ENCODE assay signal across 29 mouse cellular contexts in the genomic region with DNA sequence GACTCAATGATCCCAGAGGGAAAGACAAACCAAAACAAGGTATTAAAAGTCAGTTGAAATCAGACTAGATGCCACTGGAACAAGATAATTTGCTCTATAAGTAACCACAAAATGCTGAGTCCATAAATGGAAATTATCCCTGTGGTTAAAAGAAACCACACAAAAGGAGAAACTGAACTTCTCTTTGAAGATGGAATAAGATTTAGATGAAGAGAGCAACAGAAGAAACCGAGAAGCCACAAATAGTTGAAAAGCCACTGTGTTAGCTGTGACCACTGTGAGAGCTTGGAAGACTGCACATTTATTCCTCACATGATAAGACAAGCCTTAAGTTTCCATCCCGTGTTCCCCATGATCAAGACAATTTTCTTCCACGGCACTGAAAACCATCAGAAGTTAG.
DNase-seq lines count a peak whose midpoint lies in the region; ATAC-seq and TF ChIP-seq lines count a peak whose summit lies in the region.
"Had no signal": no experiment of that assay in that cellular context is flagged by ENCODE, and none has a peak within 500 bp of the region (broad histone marks: within the 10 kb centered on the region; RNA-seq: fewer than 3 reads in every experiment).

No protein-coding gene starts in this region.

- H3K36me3 ChIP-seq in MEL (ENCODE audit: control insufficient read depth in 1 of 2, insufficient read depth in 2 of 2, low read length in 2 of 2) = peaks cover 0 to 33% of the 10 kb centered on the region in 2 experiments; a peak in 2 of 4 replicates
- H3K36me3 ChIP-seq in embryonic facial prominence, embryonic 15.5 days = no peaks in the 10 kb centered on the region
- H3K36me3 ChIP-seq: embryonic facial prominence, embryonic 12.5 days; forebrain, embryonic 12.5 days; forebrain, embryonic 15.5 days; heart, embryonic 10.5 days; heart, embryonic 13.5 days; hindbrain, embryonic 12.5 days; hindbrain, embryonic 15.5 days had no signal

- peak; percentile 66 for DNase-seq in MEL (ENCODE audit: low read depth, low spot score)
- peak; percentile 6 for DNase-seq in c-Kit-positive CD71-negative TER-119-negative erythroid progenitor cells, embryonic 14.5 days (ENCODE audit: low read depth)
- DNase-seq in cerebellum, postnatal 4 days (ENCODE audit: low spot score in 2 of 2) = no peak
- no peak for DNase-seq in adrenal gland, adult 8-10 months
- DNase-seq in kidney, postnatal 36 days = no peak
- DNase-seq: adrenal gland, postnatal 10 days; adrenal gland, postnatal 36 days; B cell, adult 2 months; cerebellum, adult 11 months; cerebellum, adult 2 months; cerebellum, adult 9-11 months; cerebellum, postnatal 25 days; gastrocnemius, postnatal 25 days; heart, adult 2 months; heart, postnatal 14 days; heart, postnatal 4 days had no signal

- 38% methylated on average over 3 of the region's 3 CpGs for WGBS in embryonic facial prominence, embryonic 15.5 days

- TF ChIP-seq POLR2A in MEL (IDR thresholded peaks at IDR 0.05; ENCODE audit: control insufficient read depth in 1 of 2, insufficient read depth in 1 of 2, low read depth in 1 of 2, low read length in 2 of 2, poor library complexity in 1 of 2) = no peak

- H3K4me1 ChIP-seq in MEL (ENCODE audit: control insufficient read depth in 1 of 2, insufficient read depth in 2 of 2, low read length in 2 of 2) = peaks cover 2 to 8% of the 10 kb centered on the region in 2 experiments; a peak in 3 of 4 replicates
- H3K4me1 ChIP-seq in embryonic facial prominence, embryonic 15.5 days = peaks cover 3% of the 10 kb centered on the region
- H3K4me1 ChIP-seq: embryonic facial prominence, embryonic 12.5 days; forebrain, embryonic 12.5 days; forebrain, embryonic 15.5 days; heart, embryonic 10.5 days; heart, embryonic 13.5 days; hindbrain, embryonic 12.5 days; hindbrain, embryonic 15.5 days had no signal

- no peak overlapping the region for H3K9ac ChIP-seq in MEL (ENCODE audit: control insufficient read depth, low read depth, low read length, poor library complexity, severe bottlenecking)
- H3K9ac ChIP-seq in embryonic facial prominence, embryonic 15.5 days = no peak overlapping the region
- H3K9ac ChIP-seq: embryonic facial prominence, embryonic 12.5 days; forebrain, embryonic 12.5 days; forebrain, embryonic 15.5 days; heart, embryonic 13.5 days; hindbrain, embryonic 12.5 days; hindbrain, embryonic 15.5 days had no signal

- H3K27me3 ChIP-seq in MEL (ENCODE audit: control insufficient read depth in 1 of 2, insufficient read depth in 2 of 2, low read length in 2 of 2) = no peaks in the 10 kb centered on the region
- H3K27me3 ChIP-seq in embryonic facial prominence, embryonic 15.5 days = no peaks in the 10 kb centered on the region
- H3K27me3 ChIP-seq: CH12.LX; embryonic facial prominence, embryonic 12.5 days; forebrain, embryonic 12.5 days; forebrain, embryonic 15.5 days; heart, embryonic 13.5 days; hindbrain, embryonic 12.5 days; hindbrain, embryonic 15.5 days had no signal

- ATAC-seq in embryonic facial prominence, embryonic 15.5 days (ENCODE audit: insufficient number of reproducible peaks, low FRiP score, low TSS enrichment, low read depth) = peak; percentile 69
- peak; percentile 71 for ATAC-seq in megakaryocyte, adult 5-6 weeks (ENCODE audit: poor library complexity, severe bottlenecking)
- ATAC-seq: activated CD4-positive, CD25-positive, alpha-beta regulatory T cell, adult 4 months; forebrain, embryonic 15.5 days; intestine, postnatal 0 days had no signal

- TF ChIP-seq CTCF in MEL (IDR thresholded peaks at IDR 0.05 in 2 of 3, conservative IDR thresholded peaks at IDR 0.05 in 1 of 3; ENCODE audit: control insufficient read depth in 1 of 3, insufficient read depth in 1 of 3, low read depth in 2 of 3, low read length in 3 of 3, poor library complexity in 1 of 3, severe bottlenecking in 1 of 3) = no peak

- peaks cover 4% of the 10 kb centered on the region; the same call in 1 of the 2 replicates for H3K79me2 ChIP-seq in MEL (ENCODE audit: control insufficient read depth, insufficient read depth, low read length, poor library complexity)

- peak in 1 of 2 experiments; percentile 68; a peak in 1 of 4 replicates for TF ChIP-seq EP300 in MEL (IDR thresholded peaks at IDR 0.05; ENCODE audit: low read depth in 1 of 2, low read length in 2 of 2)

- H3K4me2 ChIP-seq in embryonic facial prominence, embryonic 15.5 days (replicated peaks) = no peak overlapping the region
- H3K4me2 ChIP-seq: embryonic facial prominence, embryonic 12.5 days; forebrain, embryonic 12.5 days; forebrain, embryonic 15.5 days; heart, embryonic 13.5 days; hindbrain, embryonic 12.5 days; hindbrain, embryonic 15.5 days had no signal

- no peaks in the 10 kb centered on the region for H3K9me3 ChIP-seq in MEL (replicated peaks; ENCODE audit: insufficient read depth, low read length)
- H3K9me3 ChIP-seq in embryonic facial prominence, embryonic 15.5 days (replicated peaks) = no peaks in the 10 kb centered on the region
- H3K9me3 ChIP-seq: embryonic facial prominence, embryonic 12.5 days; forebrain, embryonic 12.5 days; forebrain, embryonic 15.5 days; G1E; heart, embryonic 10.5 days; heart, embryonic 13.5 days; hindbrain, embryonic 12.5 days had no signal

- H3K4me3 ChIP-seq in MEL (ENCODE audit: control insufficient read depth in 1 of 2, insufficient read depth in 1 of 2, low read depth in 2 of 2, low read length in 2 of 2) = no peak overlapping the region
- H3K4me3 ChIP-seq in embryonic facial prominence, embryonic 15.5 days (replicated peaks) = no peak overlapping the region
- H3K4me3 ChIP-seq: embryonic facial prominence, embryonic 12.5 days; forebrain, embryonic 12.5 days; forebrain, embryonic 15.5 days; heart, adult 2 months; heart, embryonic 10.5 days; heart, embryonic 13.5 days; hindbrain, embryonic 12.5 days; hindbrain, embryonic 15.5 days had no signal

- no peak overlapping the region for H3K27ac ChIP-seq in MEL (ENCODE audit: control insufficient read depth, low read depth, low read length)
- peak overlapping the region; percentile 55; the same call in 1 of the 2 replicates for H3K27ac ChIP-seq in embryonic facial prominence, embryonic 15.5 days (replicated peaks)
- H3K27ac ChIP-seq: embryonic facial prominence, embryonic 12.5 days; forebrain, embryonic 12.5 days; forebrain, embryonic 15.5 days; heart, adult 2 months; heart, embryonic 10.5 days; heart, embryonic 13.5 days; hindbrain, embryonic 12.5 days; hindbrain, embryonic 15.5 days had no signal

- TF ChIP-seq RAD21 in MEL (IDR thresholded peaks at IDR 0.05; ENCODE audit: low read depth, low read length) = no peak

TF ChIP-seq in MEL, 35 proteins besides CTCF, POLR2A, EP300 and RAD21:
- TF ChIP-seq MAFK (IDR thresholded peaks at IDR 0.05; ENCODE audit: borderline replicate concordance, low read depth, low read length) (peak; percentile 65; the same call in 1 of the 2 replicates), ETS1 (IDR thresholded peaks at IDR 0.05; ENCODE audit: low read depth, low read length) (0 out of 2 replicates have a peak, but pooled peaks have one; percentile 16), ZC3H11A (IDR thresholded peaks at IDR 0.05; ENCODE audit: low read depth, low read length) (no peak), SMC3 (IDR thresholded peaks at IDR 0.05; ENCODE audit: low read depth, low read length) (no peak), MAX (IDR thresholded peaks at IDR 0.05; ENCODE audit: low read length) (no peak), E2F4 (IDR thresholded peaks at IDR 0.05; ENCODE audit: borderline replicate concordance, low read depth, low read length) (no peak), RCOR1 (IDR thresholded peaks at IDR 0.05; ENCODE audit: low read depth, low read length) (peak; percentile 95), MEF2A (IDR thresholded peaks at IDR 0.05; ENCODE audit: extremely low read depth, insufficient replicate concordance, low read depth, low read length, poor library complexity, severe bottlenecking) (peak; percentile 68; the same call in 1 of the 2 replicates), ZKSCAN1 (IDR thresholded peaks at IDR 0.05; ENCODE audit: low read depth, low read length) (no peak)

Comparison
In these comparisons a context has a peak if more than half of its experiments do, and no peak if none do; other contexts are left out.
1. DNase-seq: peak in MEL (single experiment) and c-Kit-positive CD71-negative TER-119-negative erythroid progenitor cells, embryonic 14.5 days (single experiment); none in cerebellum, postnatal 4 days (0 of 2), adrenal gland, adult 8-10 months (single experiment) and kidney, postnatal 36 days (0 of 2).